Mouse (Mus musculus) intestine, postnatal 0 days (tissue): ENCODE data around the gene Rtl1. TPM values are rescaled to one million over a fixed set of nuclear protein-coding genes. Genes with fewer than 3 reads are reported as not detected.

Experiments used
- ATAC-seq: fragments of 200-750 bp; cut with Nextera tagmentation; 2 replicates; pipeline ENCODE4 v1.8.0; 2017; ENCODE audit warnings: mild to moderate bottlenecking, moderate TSS enrichment, moderate library complexity
- H3K27ac ChIP-seq: fragments of 300-500 bp; sonication (generic); 2 replicates; pipeline ENCODE4 v1.5.1; 2014; ENCODE audit warnings: mild to moderate bottlenecking, low read depth, low read length, moderate library complexity
- H3K27me3 ChIP-seq: fragments of 300-500 bp; sonication (generic); replicated peaks from 2 replicates; pipeline ENCODE4 v1.6.1; 2014; ENCODE audit warnings: low read length, mixed read lengths; ENCODE audit not compliant: control insufficient read depth, insufficient read depth
- H3K36me3 ChIP-seq: fragments of 300-500 bp; sonication (generic); 2 replicates; pipeline ENCODE4 v1.6.1; 2014; ENCODE audit warnings: mild to moderate bottlenecking, moderate library complexity; ENCODE audit not compliant: control insufficient read depth, insufficient read depth
- H3K4me1 ChIP-seq: fragments of 300-500 bp; sonication (generic); replicated peaks from 2 replicates; pipeline ENCODE4 v1.6.1; 2014; ENCODE audit warnings: antibody characterized with exemption, low read length, mixed read lengths; ENCODE audit not compliant: control insufficient read depth, insufficient read depth
- H3K4me2 ChIP-seq: fragments of 300-500 bp; sonication (generic); replicated peaks from 2 replicates; pipeline ENCODE4 v1.6.1; 2014; ENCODE audit warnings: low read depth, mild to moderate bottlenecking, moderate library complexity
- H3K4me3 ChIP-seq: fragments of 300-500 bp; sonication (generic); 2 replicates; pipeline ENCODE4 v1.5.1; 2014; ENCODE audit warnings: low read depth, low read length
- H3K9ac ChIP-seq: fragments of 300-500 bp; sonication (generic); 2 replicates; pipeline ENCODE4 v1.6.1; 2014; ENCODE audit warnings: mild to moderate bottlenecking, low read depth, low read length
- H3K9me3 ChIP-seq: fragments of 300-500 bp; sonication (generic); 2 replicates; pipeline ENCODE4 v1.6.1; 2016; ENCODE audit warnings: mixed run types; ENCODE audit not compliant: control insufficient read depth
- CTCF ChIP-seq: sonication (generic); IDR thresholded peaks from 2 replicates; pipeline ENCODE4 v1.5.1; 2016; ENCODE audit warnings: low read depth, mild to moderate bottlenecking, control low read depth, antibody characterized with exemption, moderate library complexity
- WGBS: fragments of 180-500 bp; shearing (Covaris S2); extraction: QIAGEN DNeasy Blood & Tissue Kit; methylation state at CpG from one replicate; pipeline ENCODE4 v1.1.7; 2014; 5-methylcytosine and 5-hydroxymethylcytosine counted together
- polyA plus RNA-seq: library from polyadenylated mRNA; unstranded; fragments of >200 nt; fragmentation: Nextera tagmentation; extraction: Ambion mirVana; gene quantifications from 2 replicates; pipeline ENCODE4 v1.2.1, GENCODE M21; 2015

Gene Rtl1
- polyA plus RNA-seq, 1 experiment from 2014 or later, result 0.08 TPM

GRCm38 (mm10) chr12:109617993-109618392 is 17.9 kb upstream of the Rtl1 start:
- WGBS, result 90% methylated on average over 14 of the region's 14 CpGs
- no peak for TF ChIP-seq CTCF
- ATAC-seq, result no peak
- Histone ChIP-seq H3K4me2 (no peak overlapping the region), H3K27me3 (no peaks in the 10 kb centered on the region), H3K4me1 (no peaks in the 10 kb centered on the region), H3K4me3 (no peak overlapping the region), H3K27ac (no peak overlapping the region), H3K36me3 (no peaks in the 10 kb centered on the region), H3K9me3 (no peaks in the 10 kb centered on the region), H3K9ac (no peak overlapping the region)

- no peaks in the 10 kb centered on the region for H3K4me1 ChIP-seq
- no peaks in the 10 kb centered on the region for H3K27me3 ChIP-seq
- no peaks in the 10 kb centered on the region for H3K9me3 ChIP-seq
- H3K9ac ChIP-seq, result no peak overlapping the region
- 48% methylated on average over 15 of the region's 15 CpGs for WGBS
- H3K27ac ChIP-seq, result no peak overlapping the region
- H3K36me3 ChIP-seq, result no peaks in the 10 kb centered on the region
- no peak for TF ChIP-seq CTCF
- no peak for ATAC-seq
- H3K4me2 ChIP-seq, result no peak overlapping the region
- H3K4me3 ChIP-seq, result no peak overlapping the region
Observed at GRCm38 (mm10) chr12:109617126-109617525, 17.0 kb upstream of the Rtl1 start.

- Histone ChIP-seq H3K27me3 (no peaks in the 10 kb centered on the region), H3K9me3 (no peaks in the 10 kb centered on the region), H3K4me1 (no peaks in the 10 kb centered on the region), H3K4me3 (no peak overlapping the region), H3K36me3 (0 out of 2 replicates have a peak, but pooled peaks cover 3% of the 10 kb centered on the region), H3K4me2 (no peak overlapping the region), H3K9ac (no peak overlapping the region), H3K27ac (no peak overlapping the region)
- ATAC-seq, result no peak
- 51% methylated on average over 8 of the region's 8 CpGs for WGBS
- no peak for TF ChIP-seq CTCF
Observed at GRCm38 (mm10) chr12:109615371-109615770, 15.2 kb upstream of the Rtl1 start.

GRCm38 (mm10) chr12:109614416-109614815 is 14.3 kb upstream of the Rtl1 start:
- Histone ChIP-seq H3K4me2 (no peak overlapping the region), H3K27me3 (no peaks in the 10 kb centered on the region), H3K36me3 (0 out of 2 replicates have a peak, but pooled peaks cover 7% of the 10 kb centered on the region), H3K27ac (no peak overlapping the region), H3K9ac (no peak overlapping the region), H3K9me3 (no peaks in the 10 kb centered on the region), H3K4me3 (no peak overlapping the region), H3K4me1 (no peaks in the 10 kb centered on the region)
- 55% methylated on average over 10 of the region's 10 CpGs for WGBS
- no peak for ATAC-seq
- TF ChIP-seq CTCF, result peak; percentile 22; the same call in 1 of the 2 replicates

GRCm38 (mm10) chr12:109612392-109613385 is 12.6 kb upstream of the Rtl1 start:
- H3K9ac ChIP-seq, result no peak overlapping the region
- ATAC-seq, result no peak
- WGBS, result 47% methylated on average over 33 of the region's 34 CpGs
- H3K4me1 ChIP-seq, result no peaks in the 10 kb centered on the region
- H3K9me3 ChIP-seq, result no peaks in the 10 kb centered on the region
- no peak overlapping the region for H3K4me3 ChIP-seq
- 0 out of 2 replicates have a peak, but pooled peaks have one; percentile 21 for TF ChIP-seq CTCF
- no peaks in the 10 kb centered on the region for H3K27me3 ChIP-seq
- H3K36me3 ChIP-seq, result 0 out of 2 replicates have a peak, but pooled peaks cover 7% of the 10 kb centered on the region
- H3K4me2 ChIP-seq, result peak overlapping the region; percentile 17; the same call in 1 of the 2 replicates
- no peak overlapping the region for H3K27ac ChIP-seq

- peak; percentile 59 for TF ChIP-seq CTCF
- Histone ChIP-seq H3K9me3 (no peaks in the 10 kb centered on the region), H3K4me1 (no peaks in the 10 kb centered on the region), H3K4me3 (no peak overlapping the region), H3K36me3 (0 out of 2 replicates have a peak, but pooled peaks cover 7% of the 10 kb centered on the region), H3K4me2 (no peak overlapping the region), H3K27me3 (no peaks in the 10 kb centered on the region), H3K27ac (no peak overlapping the region; the same call in 1 of the 2 replicates), H3K9ac (no peak overlapping the region)
- ATAC-seq, result no peak
- 55% methylated on average over 13 of the region's 13 CpGs for WGBS
Observed at GRCm38 (mm10) chr12:109608576-109609440, 8.7 kb upstream of the Rtl1 start.
